Mouse (Mus musculus): ENCODE data around the gene Tnfsfm13. TPM values are rescaled to one million over a fixed set of nuclear protein-coding genes. Genes with fewer than 3 reads are reported as not detected.
"Not testable (repeated sequence)": the region's sequence is repeated elsewhere in the genome, so short reads cannot be mapped to it uniquely, and the experiment has no call there.

The Tnfsfm13 gene
- total RNA-seq, 2 experiments from 2014 or later = 1.2 to 1.9 TPM

GRCm38 (mm10) chr11:69712954-69713672 lies 17.2 kb upstream of the Tnfsfm13 start:
- Histone ChIP-seq H3K27ac (peak overlapping the region; percentile 59; the same call in 1 of the 2 replicates), H3K4me3 (peak overlapping the region; percentile 50)
- DNase-seq = no peak
- intact Hi-C loops (cut with DNase I) = no loop called here
- TF ChIP-seq CTCF (IDR thresholded peaks at IDR 0.05) = no peak

GRCm38 (mm10) chr11:69711082-69711481 lies 15.2 kb upstream of the Tnfsfm13 start:
- no peak overlapping the region for H3K27ac ChIP-seq
- no peak for DNase-seq
- intact Hi-C loops (cut with DNase I) = no loop called here
- H3K4me3 ChIP-seq = no peak overlapping the region
- TF ChIP-seq CTCF (IDR thresholded peaks at IDR 0.05) = no peak

GRCm38 (mm10) chr11:69710470-69710869 lies 14.6 kb upstream of the Tnfsfm13 start:
- intact Hi-C loops (cut with DNase I) = no loop called here
- H3K27ac ChIP-seq = no peak overlapping the region
- H3K4me3 ChIP-seq = no peak overlapping the region
- no peak for DNase-seq
- TF ChIP-seq CTCF (IDR thresholded peaks at IDR 0.05) = no peak

- Histone ChIP-seq H3K4me3 (no peak overlapping the region), H3K27ac (no peak overlapping the region)
- no peak for TF ChIP-seq CTCF (IDR thresholded peaks at IDR 0.05)
- DNase-seq = no peak
- intact Hi-C loops (cut with DNase I) = no loop called here
Measured at GRCm38 (mm10) chr11:69709554-69710446, 13.9 kb upstream of the Tnfsfm13 start.

GRCm38 (mm10) chr11:69708614-69709265 lies 12.8 kb upstream of the Tnfsfm13 start:
- TF ChIP-seq CTCF (IDR thresholded peaks at IDR 0.05) = no peak
- Histone ChIP-seq H3K4me3 (no peak overlapping the region), H3K27ac (no peak overlapping the region)
- DNase-seq = no peak
- intact Hi-C loops (cut with DNase I) = no loop called here

- TF ChIP-seq CTCF (IDR thresholded peaks at IDR 0.05) = no peak
- no peak overlapping the region for H3K4me3 ChIP-seq
- no peak for DNase-seq
- H3K27ac ChIP-seq = no peak overlapping the region
- intact Hi-C loops (cut with DNase I) = loop anchor here (2.0 kb wide), 1 partner anchor 23 kb away; the partner anchor contains the start of gene Tnfsf13
Measured at GRCm38 (mm10) chr11:69707873-69708381, 12.0 kb upstream of the Tnfsfm13 start.

- no peak for DNase-seq
- intact Hi-C loops (cut with DNase I) = loop anchor here (2.0 kb wide), 1 partner anchor 23 kb away; the partner anchor contains the start of gene Tnfsf13
- peak overlapping the region; percentile 83 for H3K27ac ChIP-seq
- no peak for TF ChIP-seq CTCF (IDR thresholded peaks at IDR 0.05)
- H3K4me3 ChIP-seq = no peak overlapping the region
Measured at GRCm38 (mm10) chr11:69707480-69707847, 11.6 kb upstream of the Tnfsfm13 start.

GRCm38 (mm10) chr11:69706775-69707479 lies 11.0 kb upstream of the Tnfsfm13 start:
- TF ChIP-seq CTCF (IDR thresholded peaks at IDR 0.05) = no peak
- Histone ChIP-seq H3K4me3 (no peak overlapping the region), H3K27ac (peak overlapping the region; percentile 83)
- intact Hi-C loops (cut with DNase I) = loop anchor here (2.0 kb wide), 1 partner anchor 22 kb away; the partner anchor contains the start of gene Tnfsf13
- DNase-seq = peak; percentile 95

- DNase-seq = no peak
- intact Hi-C loops (cut with DNase I) = no loop called here
- Histone ChIP-seq H3K27ac (no peak overlapping the region), H3K4me3 (no peak overlapping the region)
- no peak for TF ChIP-seq CTCF (IDR thresholded peaks at IDR 0.05)
Measured at GRCm38 (mm10) chr11:69704613-69705010, 8.7 kb upstream of the Tnfsfm13 start.

- intact Hi-C loops (cut with DNase I) = no loop called here
- DNase-seq = no peak
- Histone ChIP-seq H3K4me3 (no peak overlapping the region), H3K27ac (no peak overlapping the region)
- TF ChIP-seq CTCF (IDR thresholded peaks at IDR 0.05) = no peak
Measured at GRCm38 (mm10) chr11:69703814-69704612, 8.1 kb upstream of the Tnfsfm13 start.

GRCm38 (mm10) chr11:69703381-69703780 lies 7.5 kb upstream of the Tnfsfm13 start:
- DNase-seq; intact Hi-C loops (cut with DNase I): not testable (repeated sequence)

GRCm38 (mm10) chr11:69702886-69703285 lies 7.0 kb upstream of the Tnfsfm13 start:
- DNase-seq; H3K27ac ChIP-seq; H3K4me3 ChIP-seq; intact Hi-C loops (cut with DNase I): not testable (repeated sequence)

More at GRCm38 (mm10) chr11:69703381-69703780, 7.5 kb upstream of the Tnfsfm13 start:
- not testable (repeated sequence) for H3K27ac ChIP-seq, H3K4me3 ChIP-seq
